Mouse (Mus musculus): Measurements from ENCODE around the gene Agap1.
"Not testable (repeated sequence)": the region's sequence is repeated elsewhere in the genome, so short reads cannot be mapped to it uniquely, and the experiment has no call there.

Gene Agap1

DNA sequence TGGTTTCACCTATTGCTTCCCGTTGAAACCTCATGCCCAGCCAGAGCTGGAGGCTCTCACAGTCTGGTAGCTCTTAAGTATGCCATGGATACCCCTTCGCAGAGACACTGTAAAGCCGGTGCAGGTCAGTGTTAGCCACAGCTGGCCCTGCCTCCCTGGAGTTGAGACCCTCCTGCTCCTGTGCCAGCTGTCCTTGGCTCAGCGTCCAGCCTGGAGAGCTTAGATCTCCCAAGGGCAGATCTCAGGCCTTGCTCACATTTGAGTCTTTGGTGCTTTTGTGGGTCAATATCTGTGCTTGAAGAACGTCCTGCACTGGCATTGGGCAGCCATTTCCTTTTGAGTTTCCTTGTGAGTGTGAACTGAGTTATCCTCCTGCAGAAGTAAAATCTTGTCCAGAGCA, 7.3 kb downstream of the Agap1 start:
- no peak for DNase-seq

DNA sequence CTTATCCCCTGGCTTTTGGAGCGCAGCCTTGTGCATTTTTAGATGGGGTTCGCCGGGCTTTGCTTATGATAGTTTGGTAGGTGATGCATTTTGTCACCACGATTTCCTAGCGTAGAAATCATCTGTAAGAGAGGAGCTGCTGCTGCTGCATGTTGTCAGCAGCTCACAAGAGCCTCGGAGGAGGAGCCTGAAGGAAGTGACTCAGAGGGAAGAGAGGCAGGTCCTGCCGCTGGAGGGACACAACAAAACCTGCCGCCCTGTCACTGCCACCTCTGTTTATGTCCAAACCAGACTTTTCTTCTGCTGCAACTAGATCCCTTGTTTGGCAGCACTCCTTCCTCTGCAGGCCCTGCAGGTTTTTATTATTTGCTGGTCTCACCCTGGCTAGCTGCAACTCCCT, 8.5 kb downstream of the Agap1 start:
- DNase-seq = no peak

DNA sequence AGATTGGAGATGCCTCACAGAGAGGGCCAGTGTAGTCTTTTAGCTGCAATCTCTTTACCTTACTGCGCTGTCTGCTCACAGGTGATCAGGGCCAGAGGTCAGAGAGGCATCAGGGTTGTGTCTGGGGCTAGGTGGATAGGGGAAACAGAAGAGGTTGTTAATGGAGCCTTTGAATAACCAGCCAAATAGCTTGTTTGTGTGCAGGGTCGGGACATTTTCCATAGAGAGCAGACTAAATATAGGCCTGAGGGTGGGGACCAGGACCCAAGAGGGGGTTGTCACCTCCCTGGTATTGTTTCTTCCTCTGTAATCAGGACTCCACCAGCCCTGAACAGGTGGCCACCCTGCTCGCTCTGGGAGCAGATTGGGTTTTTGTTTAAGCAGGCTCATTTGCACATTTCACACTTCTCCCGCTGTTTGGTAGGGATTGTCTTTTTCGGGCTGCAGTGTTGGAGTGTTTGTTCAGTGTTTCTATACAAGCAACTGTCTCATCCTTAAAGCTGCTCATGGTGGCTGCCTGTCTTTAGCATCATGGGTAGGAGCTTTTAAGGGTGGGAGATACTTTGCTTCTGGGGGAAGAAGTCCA, 10.9 kb downstream of the Agap1 start:
- DNase-seq = no peak

DNA sequence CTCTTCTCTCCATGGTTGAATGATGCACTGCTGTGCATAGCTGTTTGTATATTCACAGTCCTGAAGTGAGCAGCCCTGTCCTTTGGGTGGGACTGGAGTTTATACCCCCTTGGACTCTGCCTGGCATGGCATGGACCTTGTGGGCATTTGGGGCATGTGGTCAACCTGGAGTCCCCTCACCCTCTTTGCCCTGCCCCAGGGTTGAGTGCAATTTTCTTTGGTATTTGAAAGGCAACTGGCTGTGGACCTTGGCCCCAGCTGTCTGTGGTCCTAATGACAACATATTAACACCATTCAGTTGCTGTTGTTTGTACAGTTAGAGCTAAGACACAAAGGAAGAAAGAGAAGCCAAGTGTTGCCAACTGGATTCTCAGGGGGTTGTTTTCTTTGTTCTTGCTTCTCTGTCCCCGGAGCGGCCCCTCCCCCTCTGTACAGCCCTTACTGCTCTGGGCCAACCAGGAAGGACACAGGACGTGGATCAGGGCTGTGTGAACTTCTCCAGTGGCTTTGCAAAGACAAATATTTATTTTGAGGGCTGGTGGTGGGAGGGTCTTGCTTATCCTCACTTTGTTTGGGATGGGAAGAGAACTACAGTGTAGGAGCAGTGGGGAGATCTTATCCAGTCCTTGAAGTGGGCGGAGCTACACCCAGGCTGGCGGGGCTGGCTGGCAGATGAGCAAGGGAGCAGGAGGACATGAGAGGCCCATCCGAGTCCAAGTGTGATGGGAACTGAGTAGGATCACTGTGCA, 12.9 kb downstream of the Agap1 start:
- no peak for DNase-seq

DNA sequence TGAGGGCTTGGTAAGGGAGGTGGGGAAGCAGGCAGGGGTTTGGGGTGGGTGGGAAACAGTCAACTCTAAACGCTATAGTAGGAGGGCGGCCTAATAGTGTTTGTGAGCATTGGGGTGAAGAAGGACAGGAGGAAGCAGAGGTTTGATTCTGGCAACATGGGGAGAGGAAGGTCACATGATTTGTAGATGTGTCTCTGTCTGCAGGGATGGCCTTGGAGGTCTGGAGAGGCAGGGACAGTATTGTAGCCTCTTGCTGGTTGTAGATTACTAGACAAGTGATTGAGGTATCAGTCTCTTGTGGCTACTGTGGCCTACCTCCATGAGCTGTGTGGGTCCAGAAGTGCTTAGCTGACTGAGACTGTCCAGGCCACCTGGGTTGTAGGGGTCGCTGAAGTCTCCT, 13.5 kb downstream of the Agap1 start:
- DNase-seq = no peak

DNA sequence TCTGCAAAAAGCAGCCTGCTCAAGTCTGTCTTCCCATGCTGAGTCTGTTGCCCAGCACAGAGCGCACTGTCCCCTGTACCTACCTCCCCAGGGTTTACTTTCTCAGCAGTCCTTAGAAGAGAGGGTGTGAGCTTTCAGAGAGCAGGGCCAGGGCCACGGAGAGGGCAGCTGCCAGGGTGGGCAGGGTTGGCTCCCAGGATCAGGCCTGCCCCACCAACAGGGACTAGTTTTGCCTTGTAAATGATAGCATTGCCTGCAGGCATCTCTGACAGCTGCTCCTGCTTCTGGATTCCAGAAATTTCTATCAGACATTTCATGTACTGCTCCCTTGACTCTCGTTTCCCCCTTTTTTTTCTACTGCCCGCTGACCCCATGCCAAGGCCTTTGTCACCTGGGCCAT, 16.8 kb downstream of the Agap1 start:
- DNase-seq = no peak

DNA sequence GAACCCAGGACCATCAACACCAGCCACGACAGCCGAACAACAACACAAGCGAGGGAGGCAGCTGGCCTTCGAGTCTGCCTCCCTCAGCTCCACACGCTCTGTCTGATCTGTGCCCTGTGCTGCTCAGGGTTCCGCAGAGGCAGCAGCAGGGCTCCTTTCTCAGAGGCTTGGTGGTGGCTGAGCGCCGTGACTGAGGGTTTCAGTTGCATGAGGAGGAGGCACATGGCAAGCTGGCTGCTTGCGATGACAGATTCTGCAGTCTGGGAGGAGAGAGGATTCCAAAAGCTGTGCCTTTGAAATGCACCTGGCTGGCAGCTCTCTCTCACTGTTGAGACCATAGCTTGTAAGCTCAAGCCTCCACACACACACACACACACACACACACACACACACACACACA, 17.3 kb downstream of the Agap1 start:
- no peak for DNase-seq

DNA sequence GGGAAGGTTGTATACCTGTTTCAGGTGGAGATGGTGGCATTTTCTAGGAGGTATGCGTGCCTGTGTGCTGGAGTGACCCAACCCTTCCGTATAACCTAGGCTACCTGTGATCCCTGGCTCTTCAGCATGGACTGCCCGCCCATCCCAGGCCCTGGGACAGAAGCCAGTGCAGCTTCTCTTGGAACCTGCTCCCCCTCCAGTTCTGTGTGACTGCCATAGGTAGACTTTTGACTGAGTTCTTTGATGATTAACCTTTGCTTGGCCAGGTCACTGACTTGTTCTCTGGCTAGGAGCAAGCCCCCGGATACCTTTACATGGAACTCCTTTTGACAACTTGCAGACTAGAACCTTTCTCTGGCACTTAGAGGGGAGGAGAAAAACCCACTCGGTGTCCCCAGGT, 19.3 kb downstream of the Agap1 start:
- DNase-seq = no peak

DNA sequence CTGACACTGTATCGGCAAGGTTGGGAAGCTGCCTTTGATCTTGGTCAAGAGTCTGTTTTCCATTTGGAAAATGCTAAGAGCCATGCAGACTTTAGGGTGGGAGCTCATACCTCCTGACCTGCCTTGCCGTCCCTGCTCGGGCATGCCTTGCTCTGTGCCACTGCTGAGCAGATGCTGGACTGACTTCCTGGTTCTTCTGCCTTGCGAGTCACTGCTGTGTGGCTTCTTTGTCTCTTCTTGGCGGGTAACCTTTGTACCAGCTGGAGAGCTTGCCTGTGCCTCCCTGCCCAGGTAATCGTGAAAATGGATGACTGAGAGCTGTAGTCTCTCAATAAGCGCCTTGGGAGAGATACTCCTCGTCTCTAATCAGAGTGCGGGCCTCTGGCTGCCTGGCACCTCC, 20.2 kb downstream of the Agap1 start:
- DNase-seq = no peak

DNA sequence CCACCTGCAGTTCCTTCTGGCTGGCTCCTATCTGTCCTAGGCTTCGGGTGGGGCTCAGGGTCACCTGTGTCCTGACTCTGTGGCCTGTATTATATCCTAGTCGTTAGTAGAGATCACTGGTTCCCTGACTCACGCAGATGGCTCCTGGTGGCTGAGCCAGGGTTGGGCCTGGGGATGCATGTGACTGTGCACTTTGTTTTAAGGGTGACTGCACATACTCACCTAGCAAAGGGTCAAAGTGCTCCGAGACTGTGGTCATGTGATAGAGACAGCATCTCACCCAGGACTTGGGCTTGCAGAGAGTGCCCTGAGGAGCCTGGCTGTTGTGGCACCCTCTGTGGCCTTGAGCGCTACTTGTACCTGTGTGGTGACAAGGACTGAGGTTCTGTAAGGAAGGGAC, 22.4 kb downstream of the Agap1 start:
- no peak for DNase-seq

DNA sequence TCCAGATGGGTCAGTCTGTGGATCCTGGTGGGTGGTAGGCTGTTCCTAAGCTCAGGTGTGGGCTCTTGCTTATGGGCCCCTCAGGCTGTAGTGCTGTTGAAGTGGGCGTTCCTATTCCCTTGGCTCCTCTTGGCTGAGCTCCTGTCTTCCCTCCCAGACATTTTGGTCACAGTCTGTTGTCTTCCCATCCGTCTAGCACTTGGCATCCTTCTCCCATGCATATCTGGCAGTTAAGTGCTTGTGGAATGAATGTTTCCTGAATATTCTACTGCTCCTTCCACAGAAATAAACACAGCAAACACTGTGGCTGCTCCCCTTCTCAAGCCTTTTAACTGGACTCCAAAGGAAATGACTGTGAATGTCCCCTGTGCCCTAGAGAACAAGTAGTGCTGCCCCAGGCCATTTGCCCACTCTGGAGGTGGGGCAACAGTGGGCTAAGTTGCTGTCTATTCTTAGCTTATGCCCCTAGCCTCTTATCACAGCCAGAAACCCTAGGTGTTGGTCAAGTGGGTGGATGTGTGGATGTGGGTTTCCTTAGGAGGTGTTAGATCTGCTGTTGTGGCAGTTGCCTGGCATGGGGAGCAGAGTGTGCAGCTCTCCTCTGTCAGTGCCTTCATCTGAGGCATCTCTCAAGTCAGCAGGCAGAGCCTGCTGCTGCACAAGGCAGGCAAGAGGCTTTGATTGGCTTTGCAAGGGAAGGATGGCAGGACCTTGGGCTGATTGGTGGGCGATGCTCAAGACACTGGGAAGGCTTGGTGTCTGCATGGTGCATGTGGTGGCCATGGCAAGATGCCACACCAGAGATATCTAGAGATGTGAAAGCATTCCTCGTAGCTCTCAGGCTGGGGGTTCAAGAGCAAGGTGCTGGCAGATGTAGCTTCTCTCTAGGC, 24.2 kb downstream of the Agap1 start:
- no peak for DNase-seq

DNA sequence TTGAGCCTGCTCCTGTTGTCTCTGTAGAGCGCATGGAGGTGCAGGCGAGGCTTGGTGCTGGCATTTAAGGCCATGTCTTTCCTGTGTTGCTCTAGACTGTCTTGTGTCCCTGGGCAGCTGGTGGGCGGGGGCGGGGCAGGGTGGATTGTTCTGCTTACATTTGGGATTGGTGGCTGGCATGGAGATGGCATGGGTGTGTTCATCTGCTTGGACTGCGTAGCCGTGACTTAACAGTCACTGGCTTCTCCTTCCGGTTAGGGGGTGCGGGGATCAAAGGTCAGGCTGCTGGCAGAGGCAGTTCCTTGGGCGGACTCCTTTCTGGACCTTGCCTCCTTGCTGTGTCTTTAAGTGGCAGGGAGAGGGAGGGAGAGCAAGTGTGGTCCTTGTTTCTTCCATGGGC, 26.5 kb downstream of the Agap1 start:
- DNase-seq = no peak

DNA sequence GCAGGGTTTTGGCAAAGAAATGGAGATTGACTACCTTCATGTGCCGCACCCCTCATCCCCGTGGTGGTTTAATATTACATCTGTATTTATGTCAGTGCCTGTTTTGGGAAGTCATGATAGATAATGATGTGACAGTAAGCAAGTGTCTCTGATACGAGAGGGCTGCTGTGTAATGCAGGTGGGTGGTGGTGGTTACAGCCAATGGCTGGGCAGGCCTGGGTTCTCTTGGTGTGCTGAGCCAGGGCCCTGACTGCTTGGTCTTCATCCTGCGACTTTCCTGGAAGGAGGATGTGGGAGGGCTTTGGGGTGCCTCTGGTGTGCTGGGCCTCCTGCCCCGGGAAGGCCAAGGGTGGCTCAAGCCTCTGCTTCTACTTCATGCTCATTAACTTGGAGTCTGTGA, 28.2 kb downstream of the Agap1 start:
- DNase-seq = no peak

DNA sequence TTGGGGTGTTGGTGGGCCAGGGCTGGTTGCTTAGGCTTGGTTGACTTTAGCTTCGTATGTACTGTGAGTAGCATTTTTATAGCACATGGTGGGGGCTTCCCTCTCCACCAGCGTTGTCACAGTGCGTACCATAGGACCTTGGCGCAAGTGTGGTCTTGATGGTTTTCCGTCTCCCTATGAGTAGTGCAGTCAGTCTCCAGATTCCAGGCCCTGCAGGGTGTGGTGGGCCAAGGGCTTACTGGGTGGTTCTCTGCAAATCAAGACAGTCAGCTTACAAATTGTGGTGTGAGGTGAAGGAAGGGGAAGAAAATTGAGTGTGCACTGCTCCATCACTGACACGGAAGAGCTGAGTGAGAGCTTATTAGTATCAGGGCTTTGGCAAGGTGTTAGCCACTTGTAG, 32.3 kb downstream of the Agap1 start:
- no peak for DNase-seq

DNA sequence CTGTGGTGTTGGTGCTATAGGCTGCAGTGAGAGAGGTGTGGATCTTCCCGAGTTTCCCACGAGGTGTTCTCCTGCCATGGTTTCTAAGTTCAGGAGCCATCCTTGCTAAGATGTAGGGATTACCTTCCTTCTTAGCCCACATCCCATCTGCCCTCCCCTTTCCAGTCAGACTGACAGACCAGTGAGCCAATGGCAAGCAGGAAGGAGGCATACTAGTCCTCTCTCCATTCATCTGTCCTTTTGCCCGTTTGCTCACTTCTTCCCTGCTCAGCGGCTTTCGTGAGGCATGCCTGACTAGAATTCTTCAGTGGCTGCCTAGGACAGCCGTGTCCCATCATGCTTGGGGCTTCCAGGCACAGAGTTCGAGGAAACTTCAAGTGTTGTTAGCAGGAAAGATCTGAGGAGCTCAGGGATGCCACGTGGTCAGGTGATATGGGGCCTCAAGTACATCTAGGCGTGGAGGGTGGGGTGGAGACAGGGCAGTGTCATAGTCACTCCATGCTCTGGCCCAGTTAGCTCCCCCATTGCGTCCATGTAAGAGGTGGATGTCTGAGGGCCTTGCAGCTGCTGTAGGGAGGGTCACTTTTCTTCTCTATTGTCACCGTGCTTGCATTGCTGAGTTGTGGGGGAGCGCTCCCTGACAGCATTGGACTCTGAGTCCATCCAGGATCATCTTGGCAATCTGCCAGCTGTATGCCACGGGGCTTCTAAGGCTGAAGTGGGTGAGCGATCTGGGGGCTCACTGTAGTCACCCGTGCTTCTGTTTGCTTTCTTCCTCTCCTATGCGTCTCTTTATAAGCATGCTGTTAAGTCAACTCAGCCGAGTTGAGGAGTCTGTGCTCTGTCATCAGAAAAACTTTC, 34.7 kb downstream of the Agap1 start:
- DNase-seq = peak; percentile 40 to 71

DNA sequence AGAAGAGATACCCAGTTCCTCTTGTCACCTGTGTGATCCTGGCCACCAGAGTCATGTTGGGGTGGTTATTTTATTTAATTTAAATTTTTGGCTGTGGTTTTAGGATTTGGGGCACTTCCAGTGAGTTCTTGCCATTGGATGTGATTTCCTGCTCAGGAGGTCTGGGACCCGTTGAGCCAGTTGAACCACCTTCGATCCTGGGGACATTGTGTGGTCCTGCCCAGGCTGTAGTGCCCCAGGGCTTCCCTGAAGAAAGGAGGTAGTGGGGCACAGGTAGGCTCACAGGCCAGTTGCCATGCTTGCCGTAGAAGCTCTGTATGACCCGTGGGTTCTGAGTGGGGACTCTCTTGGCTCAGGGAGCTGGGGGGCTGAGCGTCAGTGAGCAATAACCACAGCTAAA, 38.6 kb downstream of the Agap1 start:
- DNase-seq = no peak

DNA sequence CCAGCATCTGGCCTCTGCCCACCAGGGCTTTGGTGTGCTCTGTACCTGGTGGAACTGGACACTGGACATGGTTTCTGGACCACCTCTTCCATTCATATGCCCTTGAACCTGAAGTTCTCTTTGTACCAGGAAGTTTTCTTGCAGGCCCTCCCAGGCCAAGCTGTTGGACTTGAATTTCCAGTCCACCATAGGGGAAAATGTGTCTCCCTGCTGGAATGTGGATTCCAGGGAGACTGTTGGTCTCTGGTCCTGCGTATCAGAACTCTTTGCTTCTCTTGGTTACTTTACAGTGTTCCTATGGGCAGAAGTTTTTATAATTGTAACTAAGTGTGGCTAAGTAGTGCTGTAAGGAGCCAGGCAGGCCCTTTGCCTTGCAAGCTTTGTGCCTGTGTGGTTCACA, 40.2 kb downstream of the Agap1 start:
- no peak for DNase-seq

DNA sequence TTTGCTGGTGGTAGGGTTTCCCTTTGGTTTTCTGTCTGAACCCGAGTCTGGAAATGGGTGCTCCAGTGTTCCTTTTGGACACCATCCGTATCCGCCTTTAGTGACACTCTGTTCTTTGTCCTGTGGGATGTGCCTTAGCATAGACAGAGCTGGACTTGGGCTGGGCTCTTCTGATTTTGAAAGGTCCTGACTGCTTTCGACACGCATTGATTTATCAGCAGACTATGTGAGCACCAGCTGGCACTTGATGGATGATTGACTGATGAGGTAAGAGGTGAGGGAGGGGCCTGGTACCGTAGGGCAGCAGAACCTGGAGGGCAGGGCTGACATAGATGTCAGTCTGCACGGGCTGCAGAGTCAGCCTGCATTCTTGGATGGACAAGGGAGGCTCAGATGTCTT, 41.6 kb downstream of the Agap1 start:
- no peak for DNase-seq

DNA sequence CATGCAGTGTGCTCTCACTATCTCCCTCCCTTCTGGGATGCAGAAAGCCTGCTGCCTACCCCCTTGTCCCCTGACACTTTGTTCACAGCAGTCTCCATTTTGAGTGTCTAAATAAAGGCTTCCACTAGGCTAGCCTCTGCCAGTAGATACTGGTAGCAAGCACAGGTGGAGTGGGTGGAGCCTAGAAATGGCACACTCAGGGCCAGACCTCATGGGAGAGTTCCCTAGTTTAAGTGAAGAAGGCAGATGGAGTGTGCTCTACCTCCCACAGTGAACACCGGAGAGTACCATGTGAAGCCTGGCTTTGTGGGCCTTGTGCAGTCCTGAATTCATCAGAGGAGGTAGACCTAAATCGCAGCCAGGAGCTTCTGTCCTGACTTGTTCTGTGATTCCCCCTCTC, 46.3 kb downstream of the Agap1 start:
- DNase-seq = peak; percentile 42 to 60

DNA sequence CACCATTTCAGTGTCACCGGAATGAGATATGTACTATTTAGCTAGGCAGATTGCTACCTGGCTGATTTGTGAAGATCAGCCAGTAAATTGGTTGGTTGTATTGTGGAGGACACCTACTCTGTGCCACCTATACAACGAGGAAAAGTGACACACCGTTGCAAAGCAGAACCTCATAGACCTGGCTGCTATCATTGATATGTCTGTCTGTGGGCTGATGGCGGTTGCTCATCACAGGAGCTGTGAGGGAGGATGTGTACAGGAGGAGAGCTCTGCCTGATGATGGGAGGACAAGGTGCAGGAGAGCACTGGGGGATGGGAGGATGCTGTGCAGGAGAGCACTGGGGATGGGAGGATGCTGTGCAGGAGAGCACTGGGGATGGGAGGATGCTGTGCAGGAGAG, 46.7 kb downstream of the Agap1 start:
- no peak for DNase-seq

DNA sequence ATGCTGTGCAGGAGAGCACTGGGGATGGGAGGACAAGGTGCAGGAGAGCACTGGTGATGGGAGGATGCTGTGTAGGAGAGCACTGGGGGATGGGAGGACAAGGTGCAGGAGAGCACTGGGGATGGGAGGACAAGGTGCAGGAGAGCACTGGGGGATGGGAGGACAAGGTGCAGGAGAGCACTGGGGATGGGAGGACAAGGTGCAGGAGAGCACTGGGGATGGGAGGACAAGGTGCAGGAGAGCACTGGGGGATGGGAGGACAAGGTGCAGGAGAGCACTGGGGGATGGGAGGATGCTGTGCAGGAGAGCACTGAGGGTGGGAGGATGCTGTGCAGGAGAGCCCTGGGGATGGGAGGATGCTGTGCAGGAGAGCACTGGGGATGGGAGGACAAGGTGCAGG, 47.3 kb downstream of the Agap1 start:
- DNase-seq = not testable (repeated sequence)

DNA sequence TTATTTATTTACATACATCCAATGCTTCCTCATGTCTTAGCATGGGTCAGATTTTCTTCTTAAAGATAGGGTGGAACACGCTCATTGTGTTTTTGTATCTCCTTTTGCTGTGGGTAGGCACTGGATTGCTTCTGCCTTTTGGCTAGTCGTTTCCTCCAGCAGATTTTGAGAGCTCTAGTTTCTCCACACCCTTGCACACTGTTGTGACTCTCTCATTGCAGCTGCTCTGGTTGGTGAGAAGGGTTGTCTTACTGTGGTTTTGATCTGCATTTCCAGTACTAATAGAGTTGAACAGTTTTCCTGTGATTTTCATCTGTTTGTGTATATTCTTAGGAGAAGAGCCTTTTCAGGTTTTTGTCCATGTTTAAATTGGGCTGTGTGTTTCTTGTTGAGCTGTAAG, 54.6 kb downstream of the Agap1 start:
- DNase-seq = no peak

DNA sequence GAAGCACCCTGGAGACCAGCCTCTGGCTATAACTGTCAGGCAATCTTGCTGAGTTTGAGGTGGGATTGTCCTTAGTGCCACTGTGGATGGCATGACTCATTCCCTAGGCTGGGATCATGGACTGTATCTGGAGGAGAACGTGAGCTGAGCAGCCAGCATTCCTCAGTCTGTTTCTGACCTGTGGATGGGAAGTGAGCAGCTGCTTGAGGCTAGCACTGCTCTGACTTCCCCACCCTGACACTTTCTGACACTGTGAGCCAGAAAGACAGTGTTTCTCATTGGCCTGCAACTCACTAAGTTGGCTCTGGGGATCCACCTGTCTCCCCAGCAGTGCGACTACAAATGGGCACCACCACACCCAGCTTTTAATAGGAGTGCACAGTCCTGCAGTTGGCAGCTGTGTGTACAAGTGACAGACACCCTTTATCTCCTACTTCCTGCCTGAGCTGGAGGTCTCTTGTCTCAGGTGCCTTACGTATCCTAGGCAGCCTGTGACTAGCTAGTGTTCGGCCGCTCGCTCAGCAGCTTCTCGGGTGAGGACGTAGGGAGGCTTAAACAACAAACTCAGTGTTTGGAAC, 55.2 kb downstream of the Agap1 start:
- DNase-seq = no peak
